In genomic region chr1:175359411-175360366, GRCm38 (mm10) we compare ENCODE assay signal across 11 mouse cellular contexts.
DNase-seq lines count a peak whose midpoint lies in the region; ATAC-seq and TF ChIP-seq lines count a peak whose summit lies in the region.
"Had no signal": no experiment of that assay in that cellular context is flagged by ENCODE, and none has a peak within 500 bp of the region (broad histone marks: within the 10 kb centered on the region; RNA-seq: fewer than 3 reads in every experiment).

No protein-coding gene starts in this region.

- no peaks in the 10 kb centered on the region for H3K27me3 ChIP-seq in kidney, adult 2 months (replicated peaks; ENCODE audit: control insufficient read depth, insufficient read depth, low read length)
- no peaks in the 10 kb centered on the region for H3K27me3 ChIP-seq in embryonic facial prominence, embryonic 13.5 days
- H3K27me3 ChIP-seq: lung, embryonic 15.5 days; neural tube, embryonic 12.5 days; stomach, embryonic 15.5 days had no signal

- no peak overlapping the region for H3K9ac ChIP-seq in embryonic facial prominence, embryonic 13.5 days
- H3K9ac ChIP-seq: lung, embryonic 15.5 days; neural tube, embryonic 12.5 days; stomach, embryonic 15.5 days had no signal

- H3K4me1 ChIP-seq in kidney, adult 2 months (ENCODE audit: control insufficient read depth, insufficient read depth, low read length), result 0 out of 2 replicates have a peak, but pooled peaks cover 3% of the 10 kb centered on the region
- H3K4me1 ChIP-seq in embryonic facial prominence, embryonic 13.5 days, result no peaks in the 10 kb centered on the region
- H3K4me1 ChIP-seq: lung, embryonic 15.5 days; neural tube, embryonic 12.5 days; stomach, embryonic 15.5 days had no signal

- no peak for TF ChIP-seq CTCF in kidney, adult 2 months (conservative IDR thresholded peaks at IDR 0.05; ENCODE audit: insufficient read depth, insufficient read length, low read depth, low read length)

- no peaks in the 10 kb centered on the region for H3K36me3 ChIP-seq in kidney, adult 2 months (ENCODE audit: control insufficient read depth, insufficient read depth, low read length)
- no peaks in the 10 kb centered on the region for H3K36me3 ChIP-seq in embryonic facial prominence, embryonic 13.5 days
- H3K36me3 ChIP-seq: lung, embryonic 15.5 days; neural tube, embryonic 12.5 days; stomach, embryonic 15.5 days had no signal

- no peak overlapping the region for H3K4me3 ChIP-seq in kidney, adult 2 months (ENCODE audit: insufficient read depth, low read depth, low read length)
- no peak overlapping the region for H3K4me3 ChIP-seq in embryonic facial prominence, embryonic 13.5 days
- H3K4me3 ChIP-seq: lung, embryonic 15.5 days; neural tube, embryonic 12.5 days; stomach, embryonic 15.5 days had no signal

- H3K9me3 ChIP-seq in embryonic facial prominence, embryonic 13.5 days, result no peaks in the 10 kb centered on the region
- H3K9me3 ChIP-seq: lung, embryonic 15.5 days; neural tube, embryonic 12.5 days; stomach, embryonic 15.5 days had no signal

- H3K27ac ChIP-seq in kidney, adult 2 months (ENCODE audit: insufficient read depth, low read depth, low read length), result no peak overlapping the region
- no peak overlapping the region for H3K27ac ChIP-seq in embryonic facial prominence, embryonic 13.5 days
- H3K27ac ChIP-seq: lung, embryonic 15.5 days; neural tube, embryonic 12.5 days; stomach, embryonic 15.5 days had no signal

- no peak overlapping the region for H3K4me2 ChIP-seq in embryonic facial prominence, embryonic 13.5 days
- H3K4me2 ChIP-seq: lung, embryonic 15.5 days; neural tube, embryonic 12.5 days; stomach, embryonic 15.5 days had no signal

- peak; percentile 45 for DNase-seq in kidney, adult 2 months
- no peak for DNase-seq in kidney, adult 18-20 months
- peak; percentile 47 to 50 for DNase-seq in cerebellum, adult 18-20 months
- DNase-seq in kidney, adult 9 months, result peak; percentile 28
- no peak for DNase-seq in urinary bladder, postnatal 36 days (ENCODE audit: low spot score in 2 of 2)
- DNase-seq in retina, embryonic 14.5 days (ENCODE audit: low spot score), result no peak
- no peak for DNase-seq in gastrocnemius, postnatal 4 days (ENCODE audit: low spot score in 2 of 2)

- WGBS in kidney, adult 2 months, result 19% methylated on average over 7 of the region's 7 CpGs
- WGBS in embryonic facial prominence, embryonic 13.5 days, result 41% methylated on average over 7 of the region's 7 CpGs

- no peak for TF ChIP-seq POLR2A in kidney, adult 2 months (IDR thresholded peaks at IDR 0.05; ENCODE audit: low read depth, low read length)

- 0 out of 2 replicates have a peak, but pooled peaks have one; percentile 43 for ATAC-seq in embryonic facial prominence, embryonic 13.5 days (ENCODE audit: insufficient number of reproducible peaks, insufficient read depth, low FRiP score, low TSS enrichment, low read depth)

Comparison
In these comparisons a context has a peak if more than half of its experiments do, and no peak if none do; other contexts are left out.
1. DNase-seq: peak in kidney, adult 2 months (single experiment), cerebellum, adult 18-20 months (2 of 2) and kidney, adult 9 months (single experiment); none in kidney, adult 18-20 months (single experiment), urinary bladder, postnatal 36 days (0 of 2), retina, embryonic 14.5 days (single experiment) and gastrocnemius, postnatal 4 days (0 of 2).